Mouse (Mus musculus): ENCODE measurements at regions not wholly inside any gene's neighbourhood (a gene's known extent, or its start where the extent isn't known, plus 50 kb on each side); places are given as distances from the start of the nearest gene placed in this dataset.

DNA sequence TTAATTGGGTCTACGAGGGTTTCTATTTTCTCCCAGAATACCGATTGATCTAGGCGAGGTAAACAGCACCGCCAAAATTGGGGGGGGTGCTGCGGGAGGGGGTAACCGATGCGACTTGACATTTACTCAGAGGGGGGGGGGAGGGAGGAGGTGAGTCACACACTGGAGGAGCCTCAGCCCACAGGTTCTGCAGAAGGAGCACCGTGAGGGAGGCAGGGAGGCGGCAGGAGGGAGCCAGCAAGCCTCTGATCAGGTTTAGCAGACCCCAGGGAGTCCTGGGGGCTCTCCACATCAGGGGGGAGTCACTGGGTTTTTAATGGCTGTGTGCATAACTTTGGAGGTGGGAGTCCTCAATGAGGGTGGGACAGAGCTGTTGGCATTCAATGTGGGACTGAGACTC is 51.3 kb upstream of the Ier5l start:
- DNase-seq (ENCODE audit: low read depth, low spot score) = no peak

DNA sequence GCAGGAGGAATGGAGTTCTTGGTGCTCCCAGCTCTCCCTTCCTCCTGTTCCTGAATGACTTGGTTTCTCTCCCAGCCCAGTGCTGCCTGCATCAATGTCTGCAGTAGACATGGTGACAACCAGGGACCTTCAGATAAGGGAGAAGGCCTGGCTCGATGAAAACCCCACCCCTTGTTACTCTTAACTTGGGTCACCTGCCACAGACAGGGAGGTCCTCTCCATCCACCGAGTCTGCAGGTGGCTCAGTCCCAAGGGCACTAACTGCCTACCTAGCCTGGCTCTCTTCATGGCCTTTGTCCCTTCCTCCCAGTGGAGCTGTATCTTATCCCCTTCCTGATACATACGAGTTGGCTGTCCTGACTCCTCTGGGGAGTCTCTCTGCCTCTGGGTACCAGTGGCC is 51.8 kb upstream of the Ier5l start:
- DNase-seq (ENCODE audit: low read depth, low spot score) = no peak

DNA sequence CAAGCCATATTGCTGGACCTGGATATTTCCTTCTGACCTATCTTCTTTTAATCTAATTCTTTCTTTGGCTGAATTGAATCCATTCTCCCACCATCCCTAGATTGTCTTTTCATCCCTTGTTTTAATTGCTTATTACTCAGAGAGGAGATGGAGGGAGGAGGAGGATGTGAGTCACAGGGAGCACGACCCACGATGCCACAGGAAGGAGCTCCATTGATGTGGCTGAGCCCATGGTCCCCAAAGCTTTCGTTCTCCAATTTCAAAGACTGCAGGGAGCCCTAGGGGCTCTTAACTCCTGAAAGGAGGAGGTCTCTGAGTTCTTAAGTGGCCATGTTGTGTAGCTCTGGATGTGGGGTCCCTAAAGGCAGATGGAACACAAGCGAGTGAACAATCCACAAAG is 53.5 kb upstream of the Ier5l start:
- DNase-seq (ENCODE audit: low read depth, low spot score) = no peak

DNA sequence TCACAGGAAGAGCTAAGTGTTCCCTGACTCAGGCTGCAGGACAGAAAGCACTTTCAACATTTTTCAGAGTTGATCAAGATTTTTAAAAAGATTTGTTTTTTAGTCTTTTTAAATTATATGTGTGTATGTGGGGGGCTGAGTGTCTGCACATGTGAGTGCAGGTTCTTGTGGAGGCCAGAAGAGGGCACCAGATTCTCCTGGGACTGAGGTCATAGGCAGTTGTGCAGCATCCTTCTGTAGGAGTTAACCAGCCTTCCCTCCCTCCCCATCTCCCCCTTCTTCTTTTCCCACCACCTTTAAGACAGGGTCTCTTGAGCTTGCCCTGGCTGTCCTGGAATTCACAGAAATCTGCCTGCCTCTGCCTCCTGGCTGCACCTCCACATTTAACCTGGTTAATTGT is 58.9 kb upstream of the Ier5l start:
- no peak for DNase-seq (ENCODE audit: low read depth, low spot score)

DNA sequence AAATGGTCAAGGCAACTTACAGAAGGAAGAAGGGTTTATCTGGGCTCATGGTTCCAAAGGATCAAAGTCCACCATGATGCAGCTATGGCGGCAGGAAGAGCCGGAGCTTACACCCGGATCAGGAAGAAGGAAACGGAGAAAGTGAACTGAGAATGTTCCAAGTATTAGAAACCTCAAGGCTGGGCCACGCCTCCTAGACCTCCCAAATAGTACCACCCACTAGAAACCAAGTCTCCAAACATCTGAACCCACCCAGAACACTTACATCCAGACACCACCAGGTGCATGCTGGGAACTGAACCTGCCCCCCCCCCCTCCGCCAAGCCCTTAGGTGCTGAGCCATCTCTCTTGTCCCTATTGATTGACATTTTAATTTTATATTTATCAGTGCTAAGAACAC is 59.3 kb upstream of the Ier5l start:
- DNase-seq (ENCODE audit: low read depth, low spot score) = no peak

DNA sequence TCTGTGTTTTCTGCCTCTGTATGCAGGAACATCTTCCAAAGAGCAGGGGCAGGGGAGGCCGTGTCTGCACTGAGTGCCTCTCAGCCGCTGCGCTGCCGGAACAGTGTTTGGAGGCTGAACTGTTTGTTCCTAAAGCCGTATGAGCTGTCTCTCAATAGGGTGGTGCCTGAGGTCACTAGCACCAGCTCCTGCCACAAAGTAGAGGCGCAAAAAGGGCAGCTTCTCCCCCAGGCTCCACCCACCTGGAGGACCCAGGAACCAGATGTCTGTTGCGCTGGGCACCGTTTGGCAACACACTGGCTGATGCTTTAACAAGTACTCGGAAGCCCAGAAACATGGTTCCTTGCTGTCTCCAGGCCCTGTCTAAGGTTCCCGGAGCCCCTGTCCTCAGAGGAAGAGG is 60.4 kb upstream of the Cstad start:
- no peak for DNase-seq (ENCODE audit: low read depth, low spot score)

DNA sequence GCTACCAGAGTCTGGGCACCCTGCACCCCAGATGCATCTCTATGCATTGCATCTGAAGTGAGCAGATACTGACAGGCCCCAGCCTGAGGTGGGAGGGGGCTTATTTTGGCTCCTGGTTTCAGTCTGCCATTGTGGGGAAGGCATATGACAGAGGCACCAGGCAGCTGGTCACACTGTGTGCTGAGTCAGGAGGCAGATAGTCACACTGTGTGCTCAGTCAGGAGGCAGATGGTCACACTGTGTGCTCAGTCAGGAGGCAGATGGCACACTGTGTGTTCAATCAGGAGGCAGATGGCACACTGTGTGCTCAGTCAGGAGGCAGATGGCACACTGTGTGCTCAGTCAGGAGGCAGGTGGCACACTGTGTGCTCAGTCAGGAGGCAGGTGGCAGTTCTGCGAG is 55.5 kb upstream of the Cstad start:
- no peak for DNase-seq (ENCODE audit: low read depth, low spot score)

DNA sequence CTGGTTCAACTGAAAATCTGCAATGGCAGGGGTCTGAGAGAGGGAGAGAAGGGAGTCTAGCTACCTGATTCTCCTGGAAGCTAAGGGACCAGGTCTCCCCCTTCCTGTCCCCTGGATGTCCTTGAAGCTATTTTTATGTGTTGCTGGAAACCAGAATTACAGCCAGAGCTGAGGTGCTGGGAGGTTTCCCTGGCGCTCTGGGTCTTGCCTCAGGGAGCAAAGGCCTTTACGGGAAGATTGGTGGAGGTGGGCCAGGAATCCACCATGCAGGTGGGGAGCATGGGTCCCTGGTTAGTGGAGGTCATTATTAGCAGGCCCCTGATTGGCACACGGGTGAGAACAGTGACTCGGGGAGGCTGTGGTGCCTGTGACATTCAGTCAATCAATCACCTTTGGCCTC is 53.3 kb upstream of the Cstad start:
- DNase-seq (ENCODE audit: low read depth, low spot score) = no peak

DNA sequence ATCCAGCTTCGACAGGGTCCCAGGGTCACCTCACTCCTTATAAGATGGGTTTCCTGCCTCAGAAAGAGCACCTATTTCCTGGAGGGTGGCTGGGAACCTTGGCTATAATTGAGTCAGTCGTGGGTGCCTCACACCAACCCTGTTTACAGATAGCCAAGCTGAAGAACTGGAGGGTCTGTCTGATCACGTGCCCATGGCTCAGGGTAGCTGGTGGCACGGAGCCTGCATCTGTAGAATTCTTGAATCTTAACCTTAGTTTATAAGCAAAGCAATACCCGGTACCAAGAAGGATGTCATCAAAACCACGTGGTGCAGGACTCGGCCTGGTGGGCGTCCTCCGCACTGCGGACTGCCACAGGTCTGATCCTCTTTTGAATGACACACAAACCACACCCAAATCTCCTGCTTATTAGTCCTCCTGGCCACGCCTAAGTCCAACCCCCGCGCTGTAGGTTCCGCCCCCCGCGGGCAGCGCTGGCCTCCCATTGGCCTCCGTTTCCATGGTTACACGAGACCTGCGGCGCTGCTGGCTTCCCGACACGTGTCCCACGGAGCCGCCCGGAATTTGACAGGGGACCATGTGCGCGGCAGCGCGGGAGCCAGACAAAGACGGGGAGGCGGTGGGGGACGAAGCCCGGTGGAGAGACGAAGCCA is 49.9 kb upstream of the Cstad start:
- peak; percentile 82 for DNase-seq (ENCODE audit: low read depth, low spot score)
